Mouse (Mus musculus) forebrain, embryonic 15.5 days (tissue): ENCODE measurements at regions not wholly inside any gene's neighbourhood (a gene's known extent, or its start where the extent isn't known, plus 50 kb on each side); places are given as distances from the start of the nearest gene placed in this dataset.

Experiments
- ATAC-seq: fragments of 200-750 bp; cut with Nextera tagmentation; replicated peaks from 2 replicates; pipeline ENCODE4 v1.8.0; 2017; ENCODE audit warnings: mild to moderate bottlenecking, moderate TSS enrichment, moderate library complexity
- H3K27ac ChIP-seq: fragments of 300-500 bp; sonication (generic); replicated peaks from 2 replicates; pipeline ENCODE4 v1.5.1; 2015; ENCODE audit warnings: mild to moderate bottlenecking, inconsistent platforms
- H3K27me3 ChIP-seq: fragments of 300-500 bp; sonication (generic); 2 replicates; pipeline ENCODE4 v1.6.1; 2015; ENCODE audit warnings: inconsistent platforms
- H3K36me3 ChIP-seq: fragments of 300-500 bp; sonication (generic); 2 replicates; pipeline ENCODE4 v1.6.1; 2015; ENCODE audit warnings: mild to moderate bottlenecking, inconsistent platforms
- H3K4me1 ChIP-seq: fragments of 300-500 bp; sonication (generic); 2 replicates; pipeline ENCODE4 v1.6.1; 2015; ENCODE audit warnings: inconsistent platforms
- H3K4me2 ChIP-seq: fragments of 300-500 bp; sonication (generic); replicated peaks from 2 replicates; pipeline ENCODE4 v1.6.1; 2015; ENCODE audit warnings: mild to moderate bottlenecking, inconsistent platforms
- H3K4me3 ChIP-seq: fragments of 300-500 bp; sonication (generic); 2 replicates; pipeline ENCODE4 v1.5.1; 2015; ENCODE audit warnings: mild to moderate bottlenecking, inconsistent platforms
- H3K9ac ChIP-seq: fragments of 300-500 bp; sonication (generic); replicated peaks from 2 replicates; pipeline ENCODE4 v1.6.1; 2015; ENCODE audit warnings: mild to moderate bottlenecking, inconsistent platforms
- H3K9me3 ChIP-seq: fragments of 300-500 bp; sonication (generic); 2 replicates; pipeline ENCODE4 v1.6.1; 2016; ENCODE audit warnings: inconsistent platforms
- WGBS: fragments of 180-500 bp; shearing (Covaris S2); methylation state at CpG from one replicate; pipeline ENCODE4 v1.1.7; 2015; ENCODE audit warnings: mixed read lengths; 5-methylcytosine and 5-hydroxymethylcytosine counted together

- Histone ChIP-seq H3K27me3 (no peaks in the 10 kb centered on the region), H3K27ac (no peak overlapping the region), H3K4me1 (peaks cover 3% of the 10 kb centered on the region; the same call in 1 of the 2 replicates), H3K4me3 (no peak overlapping the region), H3K4me2 (no peak overlapping the region), H3K9me3 (no peaks in the 10 kb centered on the region), H3K9ac (no peak overlapping the region), H3K36me3 (no peaks in the 10 kb centered on the region)
- no peak for ATAC-seq
- 22% methylated on average over 6 of the region's 6 CpGs for WGBS
Measured at GRCm38 (mm10) chr11:39923977-39924527, 771.0 kb downstream of the Mat2b start.

- Histone ChIP-seq H3K9ac (no peak overlapping the region), H3K27ac (no peak overlapping the region), H3K9me3 (no peaks in the 10 kb centered on the region), H3K36me3 (no peaks in the 10 kb centered on the region), H3K4me2 (no peak overlapping the region), H3K27me3 (no peaks in the 10 kb centered on the region), H3K4me3 (no peak overlapping the region), H3K4me1 (no peaks in the 10 kb centered on the region)
- no peak for ATAC-seq
- WGBS: 37% methylated on average over 3 of the region's 3 CpGs
Measured at GRCm38 (mm10) chr11:39917716-39918347, 777.2 kb downstream of the Mat2b start.

- Histone ChIP-seq H3K9me3 (no peaks in the 10 kb centered on the region), H3K36me3 (no peaks in the 10 kb centered on the region), H3K4me3 (no peak overlapping the region), H3K4me2 (no peak overlapping the region), H3K27me3 (no peaks in the 10 kb centered on the region), H3K9ac (no peak overlapping the region), H3K4me1 (0 out of 2 replicates have a peak, but pooled peaks cover 3% of the 10 kb centered on the region), H3K27ac (no peak overlapping the region)
- peak; percentile 78 for ATAC-seq
- WGBS: 19% methylated on average over 6 of the region's 6 CpGs
Measured at GRCm38 (mm10) chr11:39899644-39900225, 795.3 kb downstream of the Mat2b start.

GRCm38 (mm10) chr11:39883305-39883704 lies 811.7 kb downstream of the Mat2b start:
- no peaks in the 10 kb centered on the region for H3K36me3 ChIP-seq
- no peak overlapping the region for H3K4me3 ChIP-seq
- no peak overlapping the region for H3K9ac ChIP-seq
- no peaks in the 10 kb centered on the region for H3K9me3 ChIP-seq
- no peak overlapping the region for H3K4me2 ChIP-seq
- WGBS: 49% methylated on average over 1 of the region's 1 CpGs
- H3K27ac ChIP-seq: no peak overlapping the region
- ATAC-seq: no peak
- H3K4me1 ChIP-seq: no peaks in the 10 kb centered on the region
- H3K27me3 ChIP-seq: no peaks in the 10 kb centered on the region

DNA sequence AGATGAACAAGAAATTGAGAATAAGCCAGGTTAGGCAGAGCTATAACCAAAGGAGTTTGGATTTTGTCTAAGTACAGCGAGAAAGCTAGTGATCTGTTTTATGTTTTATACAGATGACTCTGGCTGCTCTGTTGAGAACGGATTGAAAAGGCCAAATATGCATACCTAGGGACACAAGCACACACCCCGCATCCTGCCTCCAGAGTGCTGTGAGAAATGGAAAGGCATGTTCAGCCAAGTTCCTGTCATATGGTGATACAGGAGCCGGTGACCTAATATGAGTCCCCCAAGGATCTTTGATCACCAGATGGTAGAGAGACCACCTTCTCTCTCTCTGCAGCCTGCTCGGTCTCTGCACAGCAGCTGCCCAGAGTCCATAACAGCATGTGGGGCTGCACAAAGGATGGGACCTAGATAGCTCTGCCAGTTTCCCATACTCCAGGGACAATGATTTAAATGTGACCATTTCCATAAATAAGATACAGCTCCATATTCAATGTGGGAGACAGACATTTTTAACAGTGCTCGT lies 826.5 kb downstream of the Mat2b start:
- Histone ChIP-seq H3K27ac (no peak overlapping the region), H3K4me2 (no peak overlapping the region), H3K9ac (no peak overlapping the region), H3K27me3 (no peaks in the 10 kb centered on the region), H3K4me3 (no peak overlapping the region), H3K36me3 (no peaks in the 10 kb centered on the region), H3K4me1 (no peaks in the 10 kb centered on the region), H3K9me3 (no peaks in the 10 kb centered on the region)
- no peak for ATAC-seq
- WGBS: 87% methylated on average over 6 of the region's 6 CpGs
